8 mouse cellular contexts compared by ENCODE assay signal in the genomic region with DNA sequence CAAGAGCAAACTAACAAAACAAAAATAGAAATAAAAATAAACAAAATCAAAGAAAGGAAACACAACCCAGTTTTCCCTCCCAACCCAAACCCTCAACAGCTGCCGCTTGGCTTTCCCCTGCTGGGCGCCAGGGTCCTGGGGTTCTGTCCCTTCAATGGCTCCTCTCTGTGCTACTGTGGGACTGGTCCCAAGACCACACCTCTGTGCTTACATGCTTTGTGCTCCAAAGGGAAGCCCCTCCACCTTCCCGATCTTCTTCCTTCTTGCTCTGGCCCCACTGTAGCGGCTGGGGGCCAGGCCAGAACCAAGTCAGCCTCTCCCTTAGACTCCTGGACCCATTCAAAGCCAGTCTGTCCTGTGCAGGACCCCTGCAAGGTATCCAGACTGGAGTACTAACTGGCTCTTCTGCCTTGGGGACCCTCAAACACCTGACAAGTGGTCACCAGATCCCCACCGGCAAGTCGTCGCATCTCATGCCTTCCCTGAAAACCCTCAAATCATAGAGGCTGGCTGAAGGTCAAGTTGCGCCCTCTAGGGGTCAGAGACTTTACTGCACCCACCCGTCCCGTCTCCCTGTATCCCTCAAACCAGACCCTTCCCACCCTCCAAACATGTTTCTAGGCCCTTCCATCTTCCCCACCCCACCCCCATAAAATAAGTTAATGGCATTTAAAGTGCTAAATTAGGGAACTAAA. TPM values are rescaled to one million over a fixed set of nuclear protein-coding genes. Genes with fewer than 3 reads are reported as not detected.
DNase-seq lines count a peak whose midpoint lies in the region; ATAC-seq lines count a peak whose summit lies in the region.

No protein-coding gene starts in this region.

- no peaks in the 10 kb centered on the region for H3K9me3 ChIP-seq in embryonic facial prominence, embryonic 14.5 days (ENCODE audit: control insufficient read depth, low read length)
- H3K9me3 ChIP-seq in megakaryocyte, embryonic 14.5 days, result peaks cover 10% of the 10 kb centered on the region
- H3K9me3 ChIP-seq in stomach, embryonic 15.5 days, result no peaks in the 10 kb centered on the region

- no peak overlapping the region for H3K4me3 ChIP-seq in embryonic facial prominence, embryonic 14.5 days (ENCODE audit: low read depth, low read length)
- peak overlapping the region; percentile 90 for H3K4me3 ChIP-seq in megakaryocyte, embryonic 14.5 days (replicated peaks)
- no peak overlapping the region for H3K4me3 ChIP-seq in stomach, embryonic 15.5 days (replicated peaks)

- DNase-seq in layer of hippocampus, postnatal 10 days (ENCODE audit: low spot score in 2 of 2), result peak; percentile 79 to 81
- DNase-seq in layer of hippocampus, adult 9-10 months (ENCODE audit: low spot score), result no peak
- DNase-seq in adrenal gland, postnatal 25 days, result peak; percentile 76
- DNase-seq in embryonic facial prominence, embryonic 14.5 days (ENCODE audit: low spot score), result peak; percentile 32
- peak; percentile 75 to 85 for DNase-seq in heart, postnatal 14 days
- DNase-seq in kidney, postnatal 4 days, result peak; percentile 85 to 87

- no peaks in the 10 kb centered on the region for H3K36me3 ChIP-seq in embryonic facial prominence, embryonic 14.5 days (ENCODE audit: control insufficient read depth, insufficient read depth, low read length)
- H3K36me3 ChIP-seq in megakaryocyte, embryonic 14.5 days (replicated peaks; ENCODE audit: low read length), result no peaks in the 10 kb centered on the region
- no peaks in the 10 kb centered on the region for H3K36me3 ChIP-seq in stomach, embryonic 15.5 days

- H3K27me3 ChIP-seq in embryonic facial prominence, embryonic 14.5 days (replicated peaks; ENCODE audit: control insufficient read depth, insufficient read depth, low read length), result no peaks in the 10 kb centered on the region
- peaks cover 15% of the 10 kb centered on the region for H3K27me3 ChIP-seq in megakaryocyte, embryonic 14.5 days (replicated peaks)
- 0 out of 2 replicates have a peak, but pooled peaks cover 2% of the 10 kb centered on the region for H3K27me3 ChIP-seq in stomach, embryonic 15.5 days (replicated peaks)

- WGBS in embryonic facial prominence, embryonic 14.5 days, result 26% methylated on average over 10 of the region's 10 CpGs
- WGBS in stomach, embryonic 15.5 days, result 36% methylated on average over 10 of the region's 10 CpGs

- no peaks in the 10 kb centered on the region for H3K4me1 ChIP-seq in embryonic facial prominence, embryonic 14.5 days (ENCODE audit: control insufficient read depth, insufficient read depth, low read length)
- peaks cover 61% of the 10 kb centered on the region for H3K4me1 ChIP-seq in megakaryocyte, embryonic 14.5 days
- H3K4me1 ChIP-seq in stomach, embryonic 15.5 days, result no peaks in the 10 kb centered on the region

- intact Hi-C loops in heart, postnatal 14 days (cut with DNase I), result no loop called here

- H3K4me2 ChIP-seq in embryonic facial prominence, embryonic 14.5 days (ENCODE audit: low read depth, low read length), result no peak overlapping the region
- 0 out of 2 replicates have a peak overlapping the region, but pooled peaks have one; percentile 25 for H3K4me2 ChIP-seq in stomach, embryonic 15.5 days

- no peak overlapping the region for H3K9ac ChIP-seq in embryonic facial prominence, embryonic 14.5 days (ENCODE audit: low read depth, low read length)
- H3K9ac ChIP-seq in stomach, embryonic 15.5 days, result no peak overlapping the region

- no peak overlapping the region for H3K27ac ChIP-seq in embryonic facial prominence, embryonic 14.5 days (replicated peaks; ENCODE audit: low read depth, low read length)
- H3K27ac ChIP-seq in stomach, embryonic 15.5 days, result no peak overlapping the region

- ATAC-seq in embryonic facial prominence, embryonic 14.5 days (ENCODE audit: low read depth), result peak; percentile 23; the same call in 1 of the 2 replicates
- no peak for ATAC-seq in stomach, embryonic 15.5 days (ENCODE audit: insufficient read depth, low FRiP score, low read depth)

RNA-seq across cellular contexts. Expression of gene 4933428G20Rik, which starts 11.0 kb away (rescaled TPM):
- under 1 TPM in 1 of 2 experiments, not detected in 1; 0.22 TPM for total RNA-seq in layer of hippocampus, postnatal 10 days (2021)
- not detected in 2 replicates for total RNA-seq in adrenal gland, postnatal 25 days (2021)
- 0.13 TPM in 1 of 2 replicates, not detected in the other for polyA plus RNA-seq in embryonic facial prominence, embryonic 14.5 days (2014; fragmentation: Nextera tagmentation; extraction: Ambion mirVana)
- not detected for total RNA-seq in heart, postnatal 14 days (2021)
- polyA plus RNA-seq in megakaryocyte, embryonic 14.5 days (2012; ENCODE audit: insufficient read depth, low replicate concordance), result not detected in 2 replicates
- polyA plus RNA-seq in stomach, embryonic 15.5 days (2015; fragmentation: Nextera tagmentation; extraction: Ambion mirVana), result 0.71 and 0.89 TPM in 2 replicates
